Mouse (Mus musculus): ENCODE measurements at regions not wholly inside any gene's neighbourhood (a gene's known extent, or its start where the extent isn't known, plus 50 kb on each side); places are given as distances from the start of the nearest gene placed in this dataset.

DNA sequence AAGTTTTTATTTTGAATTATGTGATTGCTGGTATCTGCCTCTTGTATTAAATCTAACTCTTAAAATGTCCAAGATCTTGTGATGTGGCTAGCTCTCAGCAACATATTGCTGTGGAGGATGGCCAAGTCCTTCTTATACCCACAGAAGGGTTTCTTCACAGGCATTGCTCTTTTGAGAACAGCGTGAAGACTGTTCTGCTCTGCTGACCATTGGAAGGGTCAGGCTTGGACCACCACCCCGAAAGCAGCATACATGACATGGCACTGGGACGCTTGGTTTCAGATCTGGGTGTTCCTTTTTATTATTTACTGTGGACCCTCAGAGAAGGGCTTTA, 352.8 kb downstream of the Ankrd50 start:
- no peak for DNase-seq (ENCODE audit: low read depth in 1 of 2, low spot score in 2 of 2)

- DNase-seq (ENCODE audit: low read depth in 1 of 2, low spot score in 2 of 2), result no peak
Measured at GRCm38 (mm10) chr3:38131176-38131886, 353.3 kb downstream of the Ankrd50 start.

DNA sequence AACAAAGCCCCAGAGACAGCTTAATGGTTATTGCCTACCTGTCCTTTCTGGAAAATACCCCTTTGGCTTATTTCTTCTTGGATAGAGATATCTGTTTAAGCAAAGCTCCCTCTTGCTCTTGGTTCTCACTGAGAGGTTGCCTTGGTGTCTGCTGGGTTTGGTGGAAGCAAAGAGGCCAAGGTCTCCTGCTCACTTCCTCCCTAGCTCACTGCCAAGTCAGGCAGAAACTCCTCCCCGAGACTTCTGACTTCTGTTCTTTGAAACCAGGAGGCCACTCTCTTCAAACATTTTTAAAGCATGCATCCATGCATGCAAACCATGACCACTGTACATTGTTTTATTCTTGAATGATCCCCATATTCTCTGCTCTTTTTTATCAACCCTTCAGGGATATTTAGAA, 354.6 kb downstream of the Ankrd50 start:
- no peak for DNase-seq (ENCODE audit: low read depth in 1 of 2, low spot score in 2 of 2)

GRCm38 (mm10) chr3:38129167-38129500, 355.5 kb downstream of the Ankrd50 start:
- no peak for DNase-seq (ENCODE audit: low read depth in 1 of 2, low spot score in 2 of 2)

DNA sequence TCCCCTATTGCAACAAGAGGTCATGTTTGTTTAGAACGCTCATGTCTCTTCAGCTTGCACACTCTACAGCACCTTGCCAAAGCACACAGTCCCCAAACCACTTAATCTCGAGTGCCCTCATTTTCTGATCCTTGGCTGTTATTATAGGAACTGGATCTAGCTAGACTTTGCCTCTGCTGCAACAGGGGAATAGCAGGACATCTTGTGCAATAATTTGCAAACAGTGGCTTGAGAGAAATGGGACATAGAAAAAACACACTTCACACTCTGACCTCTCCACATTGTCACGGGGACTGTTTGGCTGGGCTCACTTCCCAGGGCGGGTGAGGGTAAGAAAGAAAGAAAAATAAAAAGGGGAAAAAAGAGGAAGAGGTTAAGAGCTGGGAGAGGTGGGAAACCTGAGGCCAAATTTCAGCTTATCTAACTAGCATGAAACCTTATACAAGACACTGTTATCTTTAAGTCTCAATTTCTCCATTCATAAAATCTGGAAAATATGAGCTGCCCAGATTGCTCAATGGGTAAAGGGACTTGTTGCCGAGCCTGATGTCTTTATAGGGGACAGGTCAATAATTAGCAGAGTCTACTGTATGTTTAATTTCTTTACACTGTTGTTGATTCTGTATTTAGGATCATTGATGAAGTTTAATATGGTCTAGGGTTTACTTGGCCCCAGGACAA, 356.0 kb downstream of the Ankrd50 start:
- no peak for DNase-seq (ENCODE audit: low read depth in 1 of 2, low spot score in 2 of 2)

DNA sequence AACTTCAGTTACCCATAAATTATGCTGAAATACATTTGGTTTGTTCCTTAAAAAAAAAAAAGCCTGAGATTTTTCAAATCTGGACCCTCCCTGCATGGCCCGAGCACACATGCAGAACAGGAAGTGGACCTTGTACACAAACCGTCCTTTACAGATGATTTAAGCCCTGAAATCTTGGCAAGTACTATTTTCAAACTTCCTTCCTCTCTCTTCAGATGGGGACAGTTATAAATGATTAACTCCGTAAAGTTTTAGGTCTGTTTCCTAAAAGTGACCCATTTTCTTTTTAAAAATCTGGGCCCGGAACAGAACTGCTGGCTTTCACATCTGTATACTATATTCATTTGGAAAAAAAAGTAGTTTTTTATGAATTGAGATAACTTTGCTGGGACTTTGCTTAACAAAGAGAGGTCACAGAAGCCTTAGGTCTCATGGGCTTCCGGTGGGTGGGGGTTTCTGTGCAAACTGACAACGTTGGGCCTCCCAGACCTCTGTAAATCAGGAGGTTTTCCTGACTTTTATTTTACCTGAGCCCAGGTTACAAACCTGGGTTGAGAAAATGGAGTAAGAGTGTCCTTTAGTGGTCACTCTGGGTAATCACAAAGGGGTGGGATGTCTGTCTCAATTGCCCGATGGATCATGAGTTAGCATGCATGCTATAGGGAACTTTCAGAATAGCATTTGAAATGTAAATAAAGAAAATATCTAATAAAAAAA, 368.4 kb downstream of the Ankrd50 start:
- no peak for DNase-seq (ENCODE audit: low read depth in 1 of 2, low spot score in 2 of 2)

DNA sequence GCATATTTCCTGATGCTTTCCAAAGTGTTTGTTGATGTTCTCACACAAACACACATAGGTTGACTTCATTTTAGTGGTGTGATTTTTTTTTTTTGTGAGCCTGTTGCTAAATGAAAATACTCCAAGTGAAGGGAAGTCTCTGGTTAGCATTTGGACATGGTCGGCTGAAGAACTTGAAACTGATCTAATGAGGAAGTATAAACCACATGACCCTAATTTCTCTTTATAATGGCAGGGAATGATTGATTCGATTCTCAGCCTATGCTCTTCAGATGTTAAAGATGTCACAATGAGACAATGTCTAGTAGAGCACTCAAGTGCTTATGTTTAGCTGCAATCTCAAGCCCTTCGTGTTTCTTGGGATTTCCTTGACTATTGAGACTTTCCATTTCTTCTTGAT, 372.1 kb downstream of the Ankrd50 start:
- DNase-seq (ENCODE audit: low read depth in 1 of 2, low spot score in 2 of 2), result no peak

DNA sequence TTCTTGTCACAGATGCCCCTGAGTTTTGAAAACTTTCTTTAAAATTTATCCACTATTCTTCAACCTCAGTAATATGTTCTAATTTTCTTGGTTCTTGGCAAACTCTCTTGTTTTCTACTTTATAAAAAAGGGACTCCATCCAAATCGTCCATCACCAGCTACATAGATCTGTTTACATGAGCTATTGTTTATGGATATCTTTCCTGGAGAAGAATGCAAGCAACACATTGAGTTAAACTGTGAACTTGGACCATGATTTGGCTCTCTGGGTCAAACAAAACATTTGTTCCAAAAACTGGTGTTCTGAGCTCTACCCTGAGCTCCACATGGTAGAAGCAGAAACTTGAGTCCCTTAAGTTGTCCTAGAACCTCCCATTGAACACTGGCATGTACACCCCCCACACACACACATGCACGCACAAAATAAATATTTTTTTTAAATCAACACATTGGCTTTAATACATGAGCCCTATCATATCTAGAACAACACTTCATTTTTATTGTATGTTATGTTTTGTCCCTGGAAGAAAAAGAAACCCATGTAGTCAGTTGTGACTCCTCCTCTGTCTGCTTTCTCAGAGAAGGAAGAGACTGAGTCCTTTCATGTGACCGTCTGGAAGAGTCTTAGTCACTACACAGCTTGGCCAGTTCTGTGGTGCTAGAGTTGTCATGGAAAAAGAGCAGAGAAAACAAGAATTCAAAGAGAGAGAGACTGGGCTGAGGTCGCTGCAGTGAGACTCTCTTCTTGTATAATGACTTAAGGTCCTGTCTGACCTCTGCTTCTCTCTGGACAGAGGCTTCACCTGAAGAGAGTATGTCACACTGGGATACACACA, 379.4 kb downstream of the Ankrd50 start:
- no peak for DNase-seq (ENCODE audit: low read depth in 1 of 2, low spot score in 2 of 2)

DNA sequence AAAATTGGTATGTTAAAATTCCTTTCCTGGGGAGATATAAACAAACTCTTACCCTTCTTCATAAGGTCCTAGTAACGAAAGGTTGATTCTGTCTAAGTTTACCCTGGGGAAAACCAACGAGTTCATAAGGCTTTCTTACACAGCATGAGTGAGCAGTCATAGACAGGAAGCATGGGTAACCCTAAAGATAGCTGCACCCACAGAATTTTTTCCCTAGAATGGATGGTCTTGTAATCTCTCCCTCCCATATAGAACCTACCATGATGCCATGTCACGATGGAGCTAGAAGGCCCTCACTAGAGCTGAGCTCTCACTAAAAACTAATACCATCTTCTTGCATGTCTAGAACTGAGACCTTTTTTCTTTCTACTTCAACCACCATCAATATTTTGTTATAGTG, 380.1 kb upstream of the Gm5148 start:
- no peak for DNase-seq (ENCODE audit: low read depth in 1 of 2, low spot score in 2 of 2)

DNA sequence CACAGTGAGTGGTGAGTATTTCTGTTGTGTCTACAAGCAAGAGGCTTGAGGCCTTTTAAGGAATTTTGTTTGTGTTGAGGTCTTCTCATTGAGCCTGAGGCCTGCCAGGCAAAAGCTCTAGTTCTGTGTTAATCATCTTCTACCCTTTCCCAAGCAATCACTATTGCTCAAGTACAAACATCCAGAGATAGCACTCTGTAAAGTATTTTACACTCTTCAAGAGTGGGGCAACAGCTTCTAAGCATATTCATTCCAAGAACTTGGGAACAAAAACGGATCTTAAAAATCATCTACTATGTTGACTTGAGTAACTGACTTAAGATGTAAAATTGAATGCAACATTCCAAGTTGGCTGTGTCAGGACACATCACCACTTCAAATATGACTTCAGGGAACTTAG, 378.7 kb upstream of the Gm5148 start:
- DNase-seq (ENCODE audit: low read depth in 1 of 2, low spot score in 2 of 2), result no peak

GRCm38 (mm10) chr3:38102181-38102580, 377.9 kb upstream of the Gm5148 start:
- no peak for DNase-seq (ENCODE audit: low read depth in 1 of 2, low spot score in 2 of 2)

GRCm38 (mm10) chr3:38094370-38094979, 370.2 kb upstream of the Gm5148 start:
- no peak for DNase-seq (ENCODE audit: low read depth in 1 of 2, low spot score in 2 of 2)

DNA sequence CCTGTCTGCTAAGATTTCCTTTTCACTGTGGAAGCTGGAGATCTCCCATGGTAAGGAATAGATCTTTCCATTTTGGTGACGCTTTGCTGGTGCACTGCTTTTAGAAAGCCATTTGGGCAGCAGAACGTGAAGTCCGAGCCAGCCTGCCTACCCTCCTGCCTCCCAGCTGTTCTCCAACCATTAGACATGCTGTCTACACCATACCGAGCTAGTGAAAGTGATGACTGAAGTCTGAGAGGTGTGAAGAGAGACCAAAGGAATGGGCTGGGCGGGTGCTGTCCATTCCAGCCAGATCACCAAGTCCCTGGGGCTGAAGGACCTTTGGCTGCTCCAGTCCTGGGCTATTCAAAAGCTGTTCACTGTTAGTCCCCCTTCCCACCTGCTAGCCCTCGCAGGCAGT, 360.3 kb upstream of the Gm5148 start:
- DNase-seq (ENCODE audit: low read depth in 1 of 2, low spot score in 2 of 2), result no peak

DNA sequence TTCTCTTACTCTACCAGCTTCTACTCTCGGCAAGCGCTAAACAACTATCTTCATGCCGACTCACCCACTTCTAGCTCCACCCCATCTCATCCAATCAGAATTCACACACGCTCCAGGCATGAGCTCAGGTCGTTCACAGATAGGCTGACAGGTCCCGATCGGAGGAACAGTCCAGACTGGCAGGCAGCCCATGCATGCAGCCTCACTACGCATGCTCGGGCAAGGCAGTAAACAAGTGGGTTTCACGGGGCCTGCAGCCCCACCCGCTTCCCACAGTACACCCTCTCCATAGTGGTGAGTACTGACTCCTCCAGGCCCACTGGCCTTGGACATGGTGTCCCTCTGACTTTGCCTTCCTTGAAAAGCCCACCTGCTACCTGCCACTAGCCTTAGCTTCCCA, 358.1 kb upstream of the Gm5148 start:
- DNase-seq (ENCODE audit: low read depth in 1 of 2, low spot score in 2 of 2), result no peak

DNA sequence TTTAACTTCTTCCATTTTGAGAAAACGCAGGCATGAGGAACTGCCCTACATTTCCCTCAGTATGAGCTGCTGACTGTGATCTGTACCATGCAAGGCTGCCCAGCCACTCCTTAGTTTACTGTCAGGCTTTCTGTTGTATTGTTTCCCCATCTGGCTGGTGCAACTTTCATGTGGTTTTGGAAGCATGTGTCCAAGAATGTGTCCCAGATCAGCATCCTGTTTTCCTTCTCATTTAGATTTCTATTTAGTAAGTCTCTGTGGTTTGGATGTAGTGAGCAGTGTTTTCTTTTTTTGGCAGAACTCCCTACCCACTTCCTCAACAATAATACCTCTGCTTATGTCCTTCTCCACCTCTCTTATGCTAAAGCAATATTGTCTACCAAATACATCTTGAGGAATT, 352.5 kb upstream of the Gm5148 start:
- no peak for DNase-seq (ENCODE audit: low read depth in 1 of 2, low spot score in 2 of 2)

DNA sequence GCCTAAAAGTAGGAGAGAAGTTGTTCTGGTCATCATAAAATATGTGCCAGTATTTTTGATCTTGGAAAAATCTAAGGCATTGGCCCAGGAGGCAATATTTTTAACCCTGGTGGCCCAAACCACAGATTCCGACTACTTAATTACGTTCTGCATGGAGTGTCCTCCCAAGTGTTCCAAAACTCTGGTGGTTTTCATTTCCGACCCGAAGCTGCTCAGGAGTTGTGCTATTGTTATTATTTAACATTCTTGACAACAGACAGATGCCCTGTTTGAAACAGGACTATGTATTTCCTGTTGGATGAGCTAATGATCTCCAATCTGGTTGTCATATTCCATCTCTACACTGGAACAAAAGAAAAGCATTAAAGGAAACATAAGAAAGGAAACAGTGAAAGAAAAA, 349.7 kb upstream of the Gm5148 start:
- no peak for DNase-seq (ENCODE audit: low read depth in 1 of 2, low spot score in 2 of 2)

GRCm38 (mm10) chr3:38055627-38056026, 331.3 kb upstream of the Gm5148 start:
- DNase-seq (ENCODE audit: low read depth in 1 of 2, low spot score in 2 of 2), result no peak

DNA sequence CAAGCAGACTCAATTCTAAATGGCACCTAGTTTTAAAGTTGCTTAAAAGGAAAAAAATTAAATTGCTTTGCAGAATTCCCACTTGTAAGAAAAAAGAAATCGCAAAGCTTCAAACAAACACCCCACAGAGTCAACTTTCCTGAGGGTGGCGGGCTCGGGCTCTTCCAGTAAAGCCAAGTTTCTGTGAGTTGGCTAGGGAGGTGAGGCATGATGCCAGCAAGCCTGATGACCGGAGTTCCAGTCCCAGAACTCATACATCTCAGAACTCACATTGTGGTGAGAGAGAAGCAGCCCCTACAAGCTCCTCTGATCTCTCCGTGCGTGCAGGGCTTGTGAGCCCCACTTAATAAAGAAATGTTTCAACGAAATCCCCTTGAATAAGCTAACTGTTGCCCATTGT, 328.7 kb upstream of the Gm5148 start:
- DNase-seq (ENCODE audit: low read depth in 1 of 2, low spot score in 2 of 2), result no peak

- no peak for DNase-seq (ENCODE audit: low read depth in 1 of 2, low spot score in 2 of 2)
Measured at GRCm38 (mm10) chr3:38051748-38052147, 327.5 kb upstream of the Gm5148 start.

DNA sequence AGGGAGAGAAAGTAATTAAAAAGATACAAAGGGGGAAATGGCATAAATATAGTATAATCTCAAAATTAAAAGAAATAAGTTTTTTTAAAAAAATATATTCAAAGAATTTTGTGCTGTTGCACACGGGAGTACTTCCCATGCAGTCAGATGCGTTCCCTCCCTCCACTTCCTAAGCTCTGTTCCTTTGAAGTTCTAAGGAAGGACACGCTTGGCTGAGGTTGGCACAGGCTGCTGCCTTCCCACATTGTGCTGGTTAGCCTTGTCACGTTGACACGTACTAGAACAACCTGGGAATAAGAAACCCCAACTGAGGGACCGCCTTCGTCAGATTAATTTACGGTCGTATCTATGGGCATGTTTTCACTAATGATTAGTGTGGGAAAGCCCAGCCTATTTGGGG, 326.6 kb upstream of the Gm5148 start:
- no peak for DNase-seq (ENCODE audit: low read depth in 1 of 2, low spot score in 2 of 2)

GRCm38 (mm10) chr3:38050366-38050765, 326.1 kb upstream of the Gm5148 start:
- DNase-seq (ENCODE audit: low read depth in 1 of 2, low spot score in 2 of 2), result no peak

Data from monocyte, adult 2 months (primary cell).